Mouse (Mus musculus): ENCODE results near the gene Tcf3. TPM values are rescaled to one million over a fixed set of nuclear protein-coding genes. Genes with fewer than 3 reads are reported as not detected.

Tcf3 gene
- polyA plus RNA-seq, 1 experiment from 2014 or later = 110 TPM

DNA sequence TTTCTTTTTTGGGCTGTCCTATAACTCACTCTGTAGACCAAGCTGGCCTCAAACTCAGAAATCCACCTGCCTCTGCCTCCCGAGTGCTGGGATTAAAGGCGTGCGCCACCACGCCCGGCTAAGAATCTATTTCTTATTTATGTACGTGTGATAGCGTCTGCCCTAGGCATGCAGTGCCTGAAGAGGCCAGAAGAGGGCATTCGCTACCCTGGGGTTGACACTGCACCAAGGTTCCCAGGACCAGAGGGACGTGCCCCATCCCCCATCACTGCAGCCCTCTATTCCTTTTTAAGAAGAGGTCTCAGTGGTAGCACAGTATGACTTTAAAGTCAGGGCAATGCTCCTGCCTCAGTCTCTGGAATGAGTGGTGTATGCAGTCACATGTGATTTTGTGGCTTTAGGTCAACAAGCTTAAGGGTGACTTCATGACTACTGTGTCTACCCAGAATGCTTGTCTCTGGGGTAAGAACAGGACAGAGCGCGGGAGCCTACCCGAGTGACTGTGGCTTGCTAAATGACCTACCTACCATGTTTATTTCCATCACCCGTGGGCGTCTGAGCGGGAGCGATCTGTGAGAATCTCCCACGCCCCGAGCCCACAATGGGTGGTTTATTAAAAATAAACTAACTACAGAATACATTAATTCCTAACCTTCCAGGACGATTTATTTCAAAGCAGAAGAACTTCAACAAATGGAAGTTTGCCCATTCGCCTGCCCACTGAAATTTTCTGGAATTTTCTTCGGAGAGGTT lies 63.3 kb downstream of the Tcf3 start:
- ATAC-seq (ENCODE audit: low FRiP score) (no peak), DNase-seq (ENCODE audit: low spot score) (no peak)
- Histone ChIP-seq H3K9me3 (ENCODE audit: control insufficient read depth, low read length) (no peaks in the 10 kb centered on the region), H3K9ac (ENCODE audit: low read depth, low read length) (no peak overlapping the region), H3K27me3 (ENCODE audit: control insufficient read depth, insufficient read depth, low read length) (no peaks in the 10 kb centered on the region; the same call in 1 of the 2 replicates), H3K4me3 (ENCODE audit: low read depth, low read length) (no peak overlapping the region), H3K4me1 (replicated peaks; ENCODE audit: control insufficient read depth, insufficient read depth, low read length) (no peaks in the 10 kb centered on the region), H3K4me2 (replicated peaks; ENCODE audit: low read depth, low read length) (no peak overlapping the region), H3K36me3 (ENCODE audit: control insufficient read depth, insufficient read depth, low read length) (no peaks in the 10 kb centered on the region), H3K27ac (ENCODE audit: low read depth, low read length) (no peak overlapping the region)
- 83% methylated on average over 21 of the region's 21 CpGs for WGBS

DNA sequence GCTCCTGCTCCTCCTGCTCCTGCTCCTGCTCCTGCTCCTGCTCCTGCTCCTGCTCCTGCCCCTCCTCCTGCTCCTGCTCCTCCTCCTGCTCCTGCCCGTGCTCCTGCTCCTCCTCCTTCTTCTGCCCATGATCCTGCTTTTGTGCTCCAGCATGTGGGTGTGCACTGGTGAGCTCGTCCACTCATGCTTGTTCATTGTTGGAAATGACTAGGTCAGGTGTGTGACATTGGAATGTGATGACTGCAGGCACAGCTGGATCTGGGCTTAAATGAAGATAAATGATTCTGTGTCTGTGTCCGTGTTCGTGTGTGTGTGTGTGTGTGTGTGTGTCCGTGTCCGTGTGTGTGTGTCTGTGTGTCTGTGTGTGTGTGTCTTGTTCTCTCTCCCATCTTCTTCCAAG lies 65.1 kb downstream of the Tcf3 start:
- no peak overlapping the region for H3K9ac ChIP-seq (ENCODE audit: low read depth, low read length)
- no peak overlapping the region for H3K4me3 ChIP-seq (ENCODE audit: low read depth, low read length)
- no peaks in the 10 kb centered on the region; the same call in 1 of the 2 replicates for H3K27me3 ChIP-seq (ENCODE audit: control insufficient read depth, insufficient read depth, low read length)
- no peaks in the 10 kb centered on the region for H3K36me3 ChIP-seq (ENCODE audit: control insufficient read depth, insufficient read depth, low read length)
- no peaks in the 10 kb centered on the region for H3K4me1 ChIP-seq (replicated peaks; ENCODE audit: control insufficient read depth, insufficient read depth, low read length)
- no peaks in the 10 kb centered on the region for H3K9me3 ChIP-seq (ENCODE audit: control insufficient read depth, low read length)
- 94% methylated on average over 6 of the region's 6 CpGs for WGBS
- H3K27ac ChIP-seq (ENCODE audit: low read depth, low read length) = no peak overlapping the region
- DNase-seq (ENCODE audit: low spot score) (no peak), ATAC-seq (ENCODE audit: low FRiP score) (no peak)
- no peak overlapping the region for H3K4me2 ChIP-seq (replicated peaks; ENCODE audit: low read depth, low read length)

DNA sequence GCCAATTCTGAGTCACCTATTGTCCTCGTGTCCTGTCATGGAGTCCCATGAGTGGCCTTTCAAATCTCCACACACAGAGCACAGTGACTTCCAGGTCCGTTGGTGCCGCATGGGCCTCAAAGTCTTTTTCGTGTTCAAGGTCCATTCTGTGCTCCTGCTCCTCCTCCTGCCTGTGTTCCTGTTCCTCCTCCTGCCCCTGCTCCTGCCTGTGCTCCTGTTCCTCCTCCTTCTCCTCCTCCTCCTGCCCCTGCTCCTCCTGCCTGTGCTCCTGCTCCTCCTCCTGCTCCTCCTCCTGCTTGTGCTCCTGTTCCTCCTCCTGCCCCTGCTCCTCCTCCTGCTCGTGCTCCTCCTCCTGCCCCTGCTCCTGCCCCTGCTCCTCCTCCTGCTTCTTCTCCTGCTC lies 65.5 kb downstream of the Tcf3 start:
- WGBS = 57% methylated on average over 5 of the region's 5 CpGs

DNA sequence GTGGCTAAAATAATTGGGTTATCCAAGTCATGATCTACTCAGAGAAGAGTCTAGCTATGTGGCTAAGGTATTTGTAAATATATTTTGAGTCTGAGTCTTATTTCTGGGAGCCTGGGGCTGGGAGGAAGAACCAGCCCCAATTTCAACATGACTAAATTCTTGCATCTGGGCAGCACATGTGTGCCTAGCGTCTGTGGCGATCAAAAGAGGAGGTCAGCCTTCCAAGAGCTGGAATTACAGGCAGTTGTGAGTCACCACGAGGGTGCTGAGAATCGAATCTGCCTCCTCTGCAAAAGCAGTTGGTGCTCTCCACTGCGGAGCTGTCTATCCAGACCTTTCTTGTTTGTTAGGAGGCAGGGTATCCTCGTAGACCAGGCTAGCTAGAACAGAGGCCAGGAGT lies 67.7 kb downstream of the Tcf3 start:
- no peak overlapping the region for H3K4me2 ChIP-seq (replicated peaks; ENCODE audit: low read depth, low read length)
- no peaks in the 10 kb centered on the region for H3K9me3 ChIP-seq (ENCODE audit: control insufficient read depth, low read length)
- no peak for DNase-seq (ENCODE audit: low spot score)
- no peaks in the 10 kb centered on the region; the same call in 1 of the 2 replicates for H3K27me3 ChIP-seq (ENCODE audit: control insufficient read depth, insufficient read depth, low read length)
- no peak overlapping the region for H3K4me3 ChIP-seq (ENCODE audit: low read depth, low read length)
- no peaks in the 10 kb centered on the region for H3K4me1 ChIP-seq (replicated peaks; ENCODE audit: control insufficient read depth, insufficient read depth, low read length)
- no peak for ATAC-seq (ENCODE audit: low FRiP score)
- H3K9ac ChIP-seq (ENCODE audit: low read depth, low read length) = no peak overlapping the region
- no peak overlapping the region for H3K27ac ChIP-seq (ENCODE audit: low read depth, low read length)
- 67% methylated on average over 6 of the region's 6 CpGs for WGBS
- H3K36me3 ChIP-seq (ENCODE audit: control insufficient read depth, insufficient read depth, low read length) = no peaks in the 10 kb centered on the region

More for the DNA sequence above, 65.5 kb downstream of the Tcf3 start:
- no peak overlapping the region for H3K9ac ChIP-seq (ENCODE audit: low read depth, low read length)
- ATAC-seq (ENCODE audit: low FRiP score) (no peak), DNase-seq (ENCODE audit: low spot score) (no peak)
- no peaks in the 10 kb centered on the region; the same call in 1 of the 2 replicates for H3K27me3 ChIP-seq (ENCODE audit: control insufficient read depth, insufficient read depth, low read length)
- no peaks in the 10 kb centered on the region for H3K4me1 ChIP-seq (replicated peaks; ENCODE audit: control insufficient read depth, insufficient read depth, low read length)
- H3K4me2 ChIP-seq (replicated peaks; ENCODE audit: low read depth, low read length) = no peak overlapping the region
- H3K27ac ChIP-seq (ENCODE audit: low read depth, low read length) = no peak overlapping the region
- no peaks in the 10 kb centered on the region for H3K9me3 ChIP-seq (ENCODE audit: control insufficient read depth, low read length)
- no peaks in the 10 kb centered on the region for H3K36me3 ChIP-seq (ENCODE audit: control insufficient read depth, insufficient read depth, low read length)
- H3K4me3 ChIP-seq (ENCODE audit: low read depth, low read length) = no peak overlapping the region

DNA sequence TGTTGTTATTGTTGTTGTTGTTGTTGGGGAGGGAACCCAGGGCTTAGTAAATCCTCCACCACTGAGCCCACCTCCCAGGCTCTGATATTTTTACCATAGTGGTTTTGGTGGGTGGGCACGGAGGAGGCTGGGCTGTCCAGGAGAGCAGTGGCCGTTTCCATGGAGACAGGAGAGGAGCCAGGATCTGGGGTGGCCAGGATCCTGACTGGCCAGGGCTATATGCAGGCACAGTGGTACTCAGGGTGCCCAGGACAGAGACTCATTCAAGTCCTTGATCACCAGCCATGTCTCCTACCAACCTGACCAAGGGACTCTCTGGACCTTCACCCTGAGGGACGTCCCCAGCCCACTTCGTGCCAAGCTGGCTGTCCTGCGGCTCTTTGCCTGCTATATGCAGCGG lies 69.7 kb downstream of the Tcf3 start:
- no peak for DNase-seq (ENCODE audit: low spot score)
- Histone ChIP-seq H3K9me3 (ENCODE audit: control insufficient read depth, low read length) (no peaks in the 10 kb centered on the region), H3K9ac (ENCODE audit: low read depth, low read length) (no peak overlapping the region), H3K36me3 (ENCODE audit: control insufficient read depth, insufficient read depth, low read length) (no peaks in the 10 kb centered on the region), H3K4me3 (ENCODE audit: low read depth, low read length) (no peak overlapping the region), H3K27me3 (ENCODE audit: control insufficient read depth, insufficient read depth, low read length) (peaks cover 15% of the 10 kb centered on the region), H3K4me1 (replicated peaks; ENCODE audit: control insufficient read depth, insufficient read depth, low read length) (no peaks in the 10 kb centered on the region), H3K4me2 (replicated peaks; ENCODE audit: low read depth, low read length) (no peak overlapping the region), H3K27ac (ENCODE audit: low read depth, low read length) (no peak overlapping the region)
- no peak for ATAC-seq (ENCODE audit: low FRiP score)
- WGBS = 40% methylated on average over 6 of the region's 6 CpGs

Other genes starting within 250 kb of the Tcf3 start
- gene Mum1, start 207.2 kb downstream of the Tcf3 start, polyA plus RNA-seq (2014; fragmentation: Nextera tagmentation; extraction: Ambion mirVana) = 49.4 and 57.3 TPM in 2 replicates
- gene Ndufs7, start 184.5 kb downstream of the Tcf3 start, polyA plus RNA-seq (2014; fragmentation: Nextera tagmentation; extraction: Ambion mirVana) = 242 and 245 TPM in 2 replicates
- 30.3 and 30.4 TPM in 2 replicates for gene Gamt, start 172.6 kb downstream of the Tcf3 start, polyA plus RNA-seq (2014; fragmentation: Nextera tagmentation; extraction: Ambion mirVana)
- gene Dazap1, start 172.2 kb downstream of the Tcf3 start, polyA plus RNA-seq (2014; fragmentation: Nextera tagmentation; extraction: Ambion mirVana) = 46.8 and 47.3 TPM in 2 replicates
- 798 TPM in 2 replicates for gene Rps15, start 141.2 kb downstream of the Tcf3 start, polyA plus RNA-seq (2014; fragmentation: Nextera tagmentation; extraction: Ambion mirVana)
- 74.4 and 101 TPM in 2 replicates for gene Apc2, start 137.7 kb downstream of the Tcf3 start, polyA plus RNA-seq (2014; fragmentation: Nextera tagmentation; extraction: Ambion mirVana)
- gene 2310011J03Rik, start 113.1 kb downstream of the Tcf3 start, polyA plus RNA-seq (2014; fragmentation: Nextera tagmentation; extraction: Ambion mirVana) = 32.9 and 34.9 TPM in 2 replicates
- 1.1 and 1.8 TPM in 2 replicates for gene Pcsk4, start 104.1 kb downstream of the Tcf3 start, polyA plus RNA-seq (2014; fragmentation: Nextera tagmentation; extraction: Ambion mirVana)
- gene Reep6, start 103.7 kb downstream of the Tcf3 start, polyA plus RNA-seq (2014; fragmentation: Nextera tagmentation; extraction: Ambion mirVana) = 3.7 and 3.8 TPM in 2 replicates
- gene Adamtsl5, start 85.2 kb downstream of the Tcf3 start, polyA plus RNA-seq (2014; fragmentation: Nextera tagmentation; extraction: Ambion mirVana) = 0.54 and 0.70 TPM in 2 replicates
- 0.11 and 0.14 TPM in 2 replicates for gene Plk5, start 77.2 kb downstream of the Tcf3 start, polyA plus RNA-seq (2014; fragmentation: Nextera tagmentation; extraction: Ambion mirVana)
- gene Mex3d, start 46.0 kb downstream of the Tcf3 start, polyA plus RNA-seq (2014; fragmentation: Nextera tagmentation; extraction: Ambion mirVana) = 13.4 and 14.7 TPM in 2 replicates
- 227 and 240 TPM in 2 replicates for gene Mbd3, start 34.1 kb downstream of the Tcf3 start, polyA plus RNA-seq (2014; fragmentation: Nextera tagmentation; extraction: Ambion mirVana)
- gene Uqcr11, start 26.8 kb downstream of the Tcf3 start, polyA plus RNA-seq (2014; fragmentation: Nextera tagmentation; extraction: Ambion mirVana) = 466 and 480 TPM in 2 replicates
- 2.1 and 3.5 TPM in 2 replicates for gene Onecut3, start 61.2 kb upstream of the Tcf3 start, polyA plus RNA-seq (2014; fragmentation: Nextera tagmentation; extraction: Ambion mirVana)
- gene Atp8b3, start 105.5 kb upstream of the Tcf3 start, polyA plus RNA-seq (2014; fragmentation: Nextera tagmentation; extraction: Ambion mirVana) = 0.86 and 0.95 TPM in 2 replicates
- gene Rexo1, start 127.9 kb upstream of the Tcf3 start, polyA plus RNA-seq (2014; fragmentation: Nextera tagmentation; extraction: Ambion mirVana) = 21.6 and 22.5 TPM in 2 replicates
- gene Klf16, start 143.7 kb upstream of the Tcf3 start, polyA plus RNA-seq (2014; fragmentation: Nextera tagmentation; extraction: Ambion mirVana) = 3.9 and 4.2 TPM in 2 replicates
- gene Abhd17a, start 156.7 kb upstream of the Tcf3 start, polyA plus RNA-seq (2014; fragmentation: Nextera tagmentation; extraction: Ambion mirVana) = 98.8 and 108 TPM in 2 replicates
- 64.1 and 68.7 TPM in 2 replicates for gene Scamp4, start 169.2 kb upstream of the Tcf3 start, polyA plus RNA-seq (2014; fragmentation: Nextera tagmentation; extraction: Ambion mirVana)
- 5.8 and 7.4 TPM in 2 replicates for gene Adat3, start 169.2 kb upstream of the Tcf3 start, polyA plus RNA-seq (2014; fragmentation: Nextera tagmentation; extraction: Ambion mirVana)
- gene Gm49322, start 172.4 kb upstream of the Tcf3 start, polyA plus RNA-seq (2014; fragmentation: Nextera tagmentation; extraction: Ambion mirVana) = 1.5 and 1.7 TPM in 2 replicates
- 71.1 and 85.6 TPM in 2 replicates for gene Csnk1g2, start 189.2 kb upstream of the Tcf3 start, polyA plus RNA-seq (2014; fragmentation: Nextera tagmentation; extraction: Ambion mirVana)
- 36.2 and 47.2 TPM in 2 replicates for gene Btbd2, start 223.4 kb upstream of the Tcf3 start, polyA plus RNA-seq (2014; fragmentation: Nextera tagmentation; extraction: Ambion mirVana)
- gene Mknk2, start 244.5 kb upstream of the Tcf3 start, polyA plus RNA-seq (2014; fragmentation: Nextera tagmentation; extraction: Ambion mirVana) = 47.0 and 48.4 TPM in 2 replicates

Data from hindbrain, embryonic 11.5 days (tissue).